Mouse (Mus musculus) kidney, adult 2 months (tissue): Measurements from ENCODE around the gene Dner. TPM values are rescaled to one million over a fixed set of nuclear protein-coding genes. Genes with fewer than 3 reads are reported as not detected.

Source experiments
- DNase-seq: peaks from one replicate; pipeline ENCODE4 v3.0.0; 2021
- H3K27ac ChIP-seq: fragments of 200-500 bp; 2 replicates; pipeline ENCODE4 v1.5.1; 2012; ENCODE audit warnings: low read depth, low read length, control low read depth, inconsistent platforms; ENCODE audit not compliant: insufficient read depth
- H3K27me3 ChIP-seq: fragments of 200-500 bp; replicated peaks from 2 replicates; pipeline ENCODE4 v1.6.1; 2012; ENCODE audit warnings: mild to moderate bottlenecking, moderate library complexity, low read length, inconsistent platforms; ENCODE audit not compliant: control insufficient read depth, insufficient read depth
- H3K36me3 ChIP-seq: fragments of 200-500 bp; 2 replicates; pipeline ENCODE4 v1.6.1; 2012; ENCODE audit warnings: mild to moderate bottlenecking, moderate library complexity, low read length, inconsistent platforms; ENCODE audit not compliant: control insufficient read depth, insufficient read depth
- H3K4me1 ChIP-seq: fragments of 200-500 bp; 2 replicates; pipeline ENCODE4 v1.6.1; 2011; ENCODE audit warnings: low read length; ENCODE audit not compliant: control insufficient read depth, insufficient read depth
- H3K4me3 ChIP-seq: fragments of 200-500 bp; 2 replicates; pipeline ENCODE4 v1.5.1; 2011; ENCODE audit warnings: mild to moderate bottlenecking, low read depth, low read length, control low read depth; ENCODE audit not compliant: insufficient read depth
- CTCF ChIP-seq: fragments of 200-500 bp; conservative IDR thresholded peaks from 2 replicates; pipeline ENCODE4 v1.5.1; 2011; ENCODE audit warnings: low read depth, mild to moderate bottlenecking, control low read depth, low read length, moderate library complexity, mixed read lengths; ENCODE audit not compliant: insufficient read depth, insufficient read length
- POLR2A ChIP-seq: fragments of 200-500 bp; IDR thresholded peaks from one replicate; pipeline ENCODE4 v1.6.1; 2011; ENCODE audit warnings: low read depth, low read length, control low read depth
- WGBS: fragments of 180-500 bp; shearing (Covaris S2); methylation state at CpG from one replicate; pipeline ENCODE4 v1.1.7; 2018; 5-methylcytosine and 5-hydroxymethylcytosine counted together
- polyA plus RNA-seq: library from polyadenylated mRNA; depleted of rRNA; stranded (reverse); fragments of >200 nt; gene quantifications from 2 replicates; pipeline ENCODE4 v1.2.3, GENCODE M21; 2012

Dner gene
- polyA plus RNA-seq, 1 experiment = 0.66 TPM

DNA sequence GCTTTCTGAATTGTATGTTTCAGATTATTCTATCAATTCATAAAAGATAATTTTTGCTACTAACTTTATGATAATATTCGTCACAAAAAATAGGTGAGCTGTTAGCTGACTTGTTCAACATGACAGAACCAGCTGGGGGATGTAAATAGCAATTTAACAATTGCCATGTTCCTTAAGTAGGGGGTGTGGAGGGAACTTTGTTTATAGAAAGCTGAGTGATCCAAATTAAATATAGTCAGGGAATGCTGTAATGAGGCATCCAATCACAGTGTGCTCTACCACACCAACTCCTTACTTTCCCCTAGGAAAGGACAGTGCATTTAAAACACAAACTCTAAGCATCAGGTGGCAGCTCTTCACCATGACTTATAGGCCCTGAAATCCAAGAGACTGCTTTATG is 313.3 kb downstream of the Dner start:
- Histone ChIP-seq H3K27ac (no peak overlapping the region), H3K4me3 (no peak overlapping the region), H3K36me3 (no peaks in the 10 kb centered on the region), H3K4me1 (no peaks in the 10 kb centered on the region), H3K27me3 (no peaks in the 10 kb centered on the region)
- TF ChIP-seq POLR2A = no peak
- no peak for TF ChIP-seq CTCF
- DNase-seq = no peak
- 87% methylated on average over 1 of the region's 1 CpGs for WGBS

DNA sequence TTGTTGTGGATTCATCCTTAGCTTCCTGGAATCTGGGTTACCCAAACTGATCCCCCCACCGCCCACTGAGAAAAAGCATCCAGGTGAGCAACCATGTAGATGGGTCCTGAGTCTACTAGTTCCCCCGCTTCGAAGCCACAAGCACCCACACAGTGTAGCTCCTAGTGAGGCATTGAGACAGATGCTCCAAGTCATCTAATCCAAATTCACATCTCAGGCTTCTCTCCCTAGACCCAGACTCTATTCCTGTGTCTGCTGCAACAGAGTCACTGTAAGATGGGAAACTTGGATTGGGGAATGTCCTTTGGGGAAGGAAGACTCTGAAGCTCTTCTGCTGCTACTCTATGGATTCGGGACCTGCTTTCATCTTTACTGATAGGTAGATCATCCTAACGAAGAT is 314.0 kb downstream of the Dner start:
- WGBS = 94% methylated on average over 5 of the region's 5 CpGs
- DNase-seq = no peak
- no peak overlapping the region for H3K27ac ChIP-seq
- no peaks in the 10 kb centered on the region for H3K4me1 ChIP-seq
- no peak overlapping the region for H3K4me3 ChIP-seq
- no peaks in the 10 kb centered on the region for H3K36me3 ChIP-seq
- no peaks in the 10 kb centered on the region for H3K27me3 ChIP-seq
- TF ChIP-seq CTCF = no peak

DNA sequence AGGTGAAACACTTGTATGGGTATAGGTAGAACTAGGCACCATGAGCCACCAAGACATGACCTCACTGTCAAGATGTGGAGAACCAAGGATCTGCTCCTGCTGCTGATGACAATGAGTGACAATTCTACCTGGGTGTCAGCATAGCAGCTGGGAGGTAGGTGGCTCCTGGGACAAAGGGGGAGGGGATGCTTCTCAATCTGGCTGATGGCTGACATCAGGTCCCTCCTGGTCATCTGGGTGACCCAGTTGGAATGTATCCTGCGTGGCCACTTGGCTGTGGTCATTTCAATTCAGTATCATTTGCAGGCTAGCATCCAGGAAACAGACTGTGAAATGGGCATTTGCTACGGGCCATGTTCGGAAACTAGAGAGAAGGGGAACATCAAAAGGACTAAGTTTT is 315.1 kb downstream of the Dner start:
- H3K27me3 ChIP-seq = no peaks in the 10 kb centered on the region
- no peak overlapping the region for H3K4me3 ChIP-seq
- DNase-seq = no peak
- WGBS = 66% methylated on average over 3 of the region's 3 CpGs
- no peak for TF ChIP-seq CTCF
- TF ChIP-seq POLR2A = no peak
- H3K36me3 ChIP-seq = no peaks in the 10 kb centered on the region
- no peak overlapping the region for H3K27ac ChIP-seq
- no peaks in the 10 kb centered on the region for H3K4me1 ChIP-seq

DNA sequence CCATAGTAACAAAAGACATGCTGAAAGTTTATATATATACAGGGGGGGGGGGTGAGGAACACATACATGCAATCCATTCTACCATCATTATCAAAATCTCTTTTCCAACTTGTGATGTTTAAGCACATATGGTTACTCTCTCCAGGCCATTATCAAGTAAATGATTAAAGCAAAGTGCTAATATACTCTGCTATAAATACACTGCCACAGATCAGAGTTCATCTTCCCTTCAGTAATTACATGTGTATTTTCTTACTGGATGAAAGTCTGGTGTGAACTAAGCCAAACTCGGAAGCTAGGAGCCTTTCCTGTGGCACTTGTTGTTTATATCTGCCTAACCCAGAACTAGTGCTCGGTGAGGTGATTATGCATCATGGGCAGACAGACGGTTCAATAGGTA is 328.3 kb downstream of the Dner start:
- Histone ChIP-seq H3K4me1 (no peaks in the 10 kb centered on the region), H3K27me3 (no peaks in the 10 kb centered on the region), H3K27ac (no peak overlapping the region), H3K4me3 (no peak overlapping the region), H3K36me3 (no peaks in the 10 kb centered on the region)
- no peak for DNase-seq
- TF ChIP-seq CTCF (no peak), POLR2A (no peak)
- WGBS = 49% methylated on average over 3 of the region's 3 CpGs

DNA sequence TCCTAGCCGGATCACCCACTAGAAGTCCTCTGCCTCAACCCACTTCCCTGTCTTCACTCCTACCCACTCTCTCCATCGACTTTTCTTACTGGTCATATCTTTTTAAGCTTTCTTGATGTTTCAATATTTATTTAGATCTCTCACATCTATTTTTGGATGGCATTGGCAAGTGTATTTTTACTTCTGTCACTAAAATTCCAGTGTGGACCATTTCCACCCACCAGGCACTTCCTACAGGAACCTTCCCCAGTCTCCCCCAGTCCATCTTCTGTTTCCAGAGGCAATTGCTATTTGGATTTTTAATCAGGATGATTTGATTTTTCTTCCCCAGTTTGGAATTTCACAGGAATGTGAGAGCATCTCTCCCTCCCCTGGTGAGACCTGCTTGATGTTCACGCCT is 329.5 kb downstream of the Dner start:
- TF ChIP-seq CTCF = no peak
- 83% methylated on average over 3 of the region's 3 CpGs for WGBS
- no peaks in the 10 kb centered on the region for H3K36me3 ChIP-seq
- H3K4me3 ChIP-seq = no peak overlapping the region
- H3K27me3 ChIP-seq = no peaks in the 10 kb centered on the region
- no peak for DNase-seq
- no peaks in the 10 kb centered on the region for H3K4me1 ChIP-seq
- no peak overlapping the region for H3K27ac ChIP-seq

DNA sequence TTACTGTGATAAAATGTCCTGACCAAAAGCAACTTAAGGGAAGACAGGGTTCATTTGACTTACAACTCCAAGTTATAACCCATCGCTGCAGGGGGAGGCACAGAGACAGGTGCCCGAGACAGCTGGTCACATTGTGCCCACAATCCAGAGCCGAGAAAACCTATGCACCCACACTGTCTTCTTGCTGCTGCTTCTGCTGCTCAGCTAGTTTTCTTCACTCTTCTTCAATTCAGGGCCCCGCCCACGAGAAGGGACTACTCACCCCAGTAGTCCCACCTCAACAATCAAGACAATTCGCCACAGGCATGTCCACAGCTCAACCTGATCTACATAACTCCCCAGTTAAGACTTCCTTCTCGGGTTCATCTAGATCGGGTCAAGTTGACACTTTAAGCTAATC is 332.1 kb downstream of the Dner start, which contains the start of gene Pid1:
Gene Pid1, minus strand, starts transcription at position 214 of the 400 bp plus-strand sequence.
- TF ChIP-seq CTCF (no peak), POLR2A (no peak)
- Histone ChIP-seq H3K4me1 (no peaks in the 10 kb centered on the region), H3K4me3 (no peak within 1 kb of the TSS), H3K27ac (no peak within 1 kb of the TSS), H3K27me3 (no peaks in the 10 kb centered on the region), H3K36me3 (no peaks in the 10 kb centered on the region)
- WGBS = 88% methylated on average over 8 of the region's 8 CpGs
- no peak for DNase-seq

DNA sequence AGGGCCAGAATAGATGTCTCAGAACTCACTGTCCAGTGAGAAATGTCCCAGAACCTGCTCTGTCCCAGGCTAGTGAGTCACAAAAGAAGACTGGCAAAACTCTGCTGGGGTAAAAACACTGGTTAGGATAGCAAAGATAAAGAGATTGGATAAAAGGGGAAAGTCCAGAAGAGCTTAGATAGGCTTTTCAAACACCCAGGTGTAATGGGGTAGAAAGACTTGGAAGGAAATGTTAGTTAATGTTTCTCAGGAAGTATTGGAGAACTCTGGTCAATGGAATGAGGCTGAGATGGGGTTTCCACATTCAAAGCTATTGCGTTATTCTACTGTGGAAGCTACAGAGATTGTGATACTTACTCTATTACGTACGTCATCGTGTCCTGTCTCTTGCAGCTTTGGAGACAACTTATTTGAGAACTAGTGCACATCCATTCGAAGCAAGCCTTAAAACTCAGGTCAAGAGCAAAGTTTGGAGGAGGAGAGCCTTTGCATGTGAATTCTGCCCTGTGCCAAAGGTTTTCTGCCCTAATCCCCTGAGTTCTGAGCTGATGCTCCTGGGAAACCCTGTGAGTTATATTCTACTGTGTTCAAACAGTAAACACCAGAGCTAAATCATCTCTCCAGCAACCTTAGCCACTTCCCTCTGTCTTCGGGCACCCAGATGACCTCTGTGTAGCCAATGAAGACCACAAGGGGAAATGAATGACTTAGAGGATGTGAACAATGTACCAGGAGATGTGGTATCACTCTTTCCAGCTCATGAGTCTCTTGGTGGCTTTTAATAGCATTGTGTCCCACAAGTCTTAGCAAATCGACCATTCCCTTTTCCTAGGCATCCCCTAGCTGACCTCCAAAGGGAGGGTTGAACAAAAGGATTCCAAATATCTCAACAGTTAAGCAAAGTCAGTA is 333.1 kb downstream of the Dner start:
- TF ChIP-seq POLR2A = no peak
- TF ChIP-seq CTCF = no peak
- H3K36me3 ChIP-seq = no peaks in the 10 kb centered on the region
- H3K4me1 ChIP-seq = no peaks in the 10 kb centered on the region
- H3K27ac ChIP-seq = no peak overlapping the region
- no peaks in the 10 kb centered on the region for H3K27me3 ChIP-seq
- no peak overlapping the region for H3K4me3 ChIP-seq
- peak; percentile 7 for DNase-seq
- 67% methylated on average over 7 of the region's 7 CpGs for WGBS
